Mouse (Mus musculus) CH12.LX (cell line): ENCODE data around the gene Chd4.

Experiments
- BHLHE40 ChIP-seq: IDR thresholded peaks from 2 replicates; pipeline ENCODE4 v1.6.1; 2011; ENCODE audit warnings: mild to moderate bottlenecking, low read depth, low read length, improper control_type of control experiment
- CTCF ChIP-seq, 2 experiments: IDR thresholded peaks in 1 of 2; conservative IDR thresholded peaks in 1 of 2; 2 replicates each; pipeline ENCODE4 v1.5.1; 2011 to 2012; ENCODE audit warnings: low read depth in 2 of 2, low read length in 2 of 2, improper control_type of control experiment in 1 of 2, inconsistent platforms in 1 of 2, mild to moderate bottlenecking in 1 of 2, moderate library complexity in 1 of 2
- MXI1 ChIP-seq: IDR thresholded peaks from 2 replicates; pipeline ENCODE4 v1.6.1; 2011; ENCODE audit warnings: mild to moderate bottlenecking, low read depth, low read length, improper control_type of control experiment
- POLR2A ChIP-seq: IDR thresholded peaks from 2 replicates; pipeline ENCODE4 v1.6.1; 2011; ENCODE audit warnings: low read depth, mild to moderate bottlenecking, improper control_type of control experiment, low read length
- RAD21 ChIP-seq: IDR thresholded peaks from 2 replicates; pipeline ENCODE4 v1.6.1; 2011; ENCODE audit warnings: low read depth, mild to moderate bottlenecking, low read length, improper control_type of control experiment, moderate library complexity
- SIN3A ChIP-seq: IDR thresholded peaks from 2 replicates; pipeline ENCODE4 v1.6.1; 2012; ENCODE audit warnings: low read length, improper control_type of control experiment, inconsistent platforms
- USF1 ChIP-seq: IDR thresholded peaks from 2 replicates; pipeline ENCODE4 v1.6.1; 2014; ENCODE audit warnings: low read depth, mild to moderate bottlenecking, inconsistent platforms, low read length, improper control_type of control experiment

- TF ChIP-seq SIN3A, result no peak; the same call in 1 of the 2 replicates
- TF ChIP-seq USF1, result no peak
- no peak for TF ChIP-seq BHLHE40
- no peak for TF ChIP-seq POLR2A
- TF ChIP-seq CTCF (conservative IDR thresholded peaks at IDR 0.05 in 1 of 2, IDR thresholded peaks at IDR 0.05 in 1 of 2; ENCODE audit: low read depth in 2 of 2, low read length in 2 of 2), result no peak
- no peak for TF ChIP-seq RAD21
- no peak for TF ChIP-seq MXI1
Measured at GRCm38 (mm10) chr6:125096597-125097345, 990 bp downstream of the Chd4 start.
